Mouse (Mus musculus): ENCODE results near the gene Endod1. TPM values are rescaled to one million over a fixed set of nuclear protein-coding genes. Genes with fewer than 3 reads are reported as not detected.

Gene Endod1
- polyA plus RNA-seq (2014; fragmentation: Illumina TruSeq; extraction: RNeasy Lipid Tissue Mini Kit (QIAGEN cat#74804); ENCODE audit: low replicate concordance), result 9.8 TPM

DNA sequence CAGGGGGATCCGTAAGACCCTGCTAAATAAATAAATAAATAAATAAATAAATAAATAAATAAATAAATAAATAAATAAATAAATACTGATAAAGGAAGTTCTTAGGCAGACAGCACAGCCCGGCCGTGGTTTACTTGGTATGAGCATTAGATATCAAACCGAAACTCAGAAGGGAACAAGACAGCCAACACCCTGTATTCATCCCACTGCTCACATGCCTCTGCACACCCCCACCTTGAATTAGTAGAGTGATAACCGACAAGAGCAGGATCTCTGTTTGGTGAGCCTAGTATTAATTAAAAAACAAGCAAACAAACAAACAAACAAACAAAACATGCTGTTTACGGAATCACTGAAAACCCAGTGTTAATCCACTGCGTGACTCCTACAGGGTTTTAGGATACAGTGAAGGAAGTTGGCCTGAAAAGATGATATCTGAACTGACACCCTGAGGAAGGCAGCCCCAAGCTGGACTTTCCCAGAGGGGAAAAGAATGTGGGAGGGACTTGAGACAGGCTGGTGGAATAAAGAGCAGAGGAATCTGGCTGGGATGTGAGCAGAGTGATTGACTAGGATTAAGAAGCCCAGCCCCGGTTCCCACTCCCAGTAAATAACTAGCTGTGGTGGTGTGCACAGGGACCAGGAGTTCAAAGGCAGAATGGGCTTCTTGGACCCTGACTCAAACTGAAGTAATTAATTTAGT, at the start of gene Endod1:
TSS of gene Endod1 (minus strand) at position 155 of the 703 bp plus-strand sequence.

Other genes starting within 250 kb of the Endod1 start
- gene Sesn3, start 106.4 kb downstream of the Endod1 start, polyA plus RNA-seq (2014; fragmentation: Illumina TruSeq; extraction: RNeasy Lipid Tissue Mini Kit (QIAGEN cat#74804); ENCODE audit: low replicate concordance), result 10.3 TPM
- gene Kdm4d, start 119.0 kb upstream of the Endod1 start, polyA plus RNA-seq (2014; fragmentation: Illumina TruSeq; extraction: RNeasy Lipid Tissue Mini Kit (QIAGEN cat#74804); ENCODE audit: low replicate concordance), result not detected
- 180 TPM for gene Cwc15, start 119.1 kb upstream of the Endod1 start, polyA plus RNA-seq (2014; fragmentation: Illumina TruSeq; extraction: RNeasy Lipid Tissue Mini Kit (QIAGEN cat#74804); ENCODE audit: low replicate concordance)

All from small intestine, adult 10 weeks (tissue).